Mouse (Mus musculus): Measurements from ENCODE around the gene Stxbp2.

GRCm38 (mm10) chr8:3621199-3621970 lies 9.4 kb upstream of the Stxbp2 start, which contains the start of the genes Xab2 and Pet100:
- TF ChIP-seq POLR2A (IDR thresholded peaks at IDR 0.05; ENCODE audit: low read depth, low read length) (peak; percentile 44; the same call in 1 of the 2 replicates), CTCF (IDR thresholded peaks at IDR 0.05; ENCODE audit: extremely low read depth, insufficient read length, insufficient replicate concordance, low read depth, low read length) (no peak)
